Mouse (Mus musculus): ENCODE results near the gene Ppp2r3c. TPM values are rescaled to one million over a fixed set of nuclear protein-coding genes. Genes with fewer than 3 reads are reported as not detected.

The Ppp2r3c gene
- polyA plus RNA-seq (2017; shearing (Covaris generic)) = 18.3 TPM

GRCm38 (mm10) chr12:55302485-55303441 lies at the start of gene Ppp2r3c:
Gene Ppp2r3c, minus strand, starts transcription at chr12:55302998.

DNA sequence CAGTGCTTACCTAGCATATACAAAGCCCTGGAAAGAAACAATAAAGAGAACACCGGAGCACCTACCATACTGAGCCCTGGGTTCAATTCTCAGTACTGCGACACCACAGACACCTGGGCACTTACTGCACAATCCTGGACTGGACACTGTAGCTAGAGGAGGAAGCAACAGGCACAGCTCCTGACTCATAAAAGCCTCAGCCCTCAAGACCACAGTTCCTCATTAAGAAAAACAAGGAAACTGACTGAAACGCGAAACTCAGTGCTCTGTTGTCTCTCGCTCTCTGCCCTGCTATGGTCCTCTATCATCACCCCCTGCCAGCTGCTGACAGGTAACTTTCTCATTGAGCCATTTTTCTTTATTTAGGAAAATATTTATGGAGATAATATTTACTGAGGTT lies 3.5 kb downstream of the Ppp2r3c start, which contains the start of gene 1110008L16Rik:
Gene 1110008L16Rik, plus strand, starts transcription at position 242 of the 400 bp plus-strand sequence.

DNA sequence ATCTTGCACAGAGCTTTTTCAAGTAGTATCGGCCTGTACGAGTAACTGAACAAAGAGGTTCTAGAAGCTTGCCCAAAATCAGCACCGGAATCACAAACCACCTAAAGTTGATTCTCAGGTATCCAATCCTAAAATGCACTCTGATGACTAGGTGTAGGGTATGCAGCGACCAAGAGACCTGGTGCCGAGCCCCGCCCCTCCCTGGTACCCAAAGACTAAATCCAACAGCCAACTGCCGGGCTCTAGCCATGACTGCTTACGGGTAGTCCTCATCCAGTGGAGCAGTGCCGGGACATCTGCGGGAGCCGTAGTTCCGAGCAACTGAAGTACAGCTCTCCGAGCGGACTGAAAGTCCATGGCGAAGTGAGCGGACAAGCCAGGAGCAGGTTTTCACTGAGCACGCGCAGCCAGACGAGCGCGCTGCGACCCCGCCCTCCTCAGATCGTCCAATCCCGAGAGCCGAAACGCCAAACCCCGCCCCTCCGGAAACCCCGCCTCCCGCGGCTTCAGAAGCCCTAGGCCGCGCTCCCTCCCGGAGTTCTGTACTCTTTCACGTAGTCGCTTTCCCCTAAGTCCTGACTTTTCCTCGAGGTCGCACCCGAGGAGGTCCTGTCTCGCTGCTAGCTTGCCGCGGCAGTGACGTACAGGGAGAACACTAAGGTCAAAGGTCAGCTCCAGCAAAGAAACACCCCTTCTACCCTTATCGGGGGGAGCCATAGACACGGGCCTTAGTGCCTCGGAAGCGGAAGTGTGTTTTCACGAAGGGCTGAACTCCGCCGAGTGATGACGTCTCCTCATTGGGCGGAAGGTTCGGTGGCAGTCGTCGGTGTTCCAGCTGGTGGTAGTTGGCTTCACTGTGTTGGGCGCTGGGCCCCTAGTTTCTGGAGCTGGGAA lies 72.9 kb downstream of the Ppp2r3c start, which contains the start of gene Srp54c:
Gene Srp54c, plus strand, starts transcription at position 543 of the 894 bp plus-strand sequence.

Other genes starting within 250 kb of the Ppp2r3c start
- gene 2700097O09Rik, start 222.9 kb downstream of the Ppp2r3c start, polyA plus RNA-seq (2017; shearing (Covaris generic)) = 22.9 TPM
- gene Srp54a, start 222.7 kb downstream of the Ppp2r3c start, polyA plus RNA-seq (2017; shearing (Covaris generic)) = 176 TPM
- gene Fam177a, start 178.5 kb downstream of the Ppp2r3c start, polyA plus RNA-seq (2017; shearing (Covaris generic)) = 22.7 TPM
- gene Srp54b, start 147.9 kb downstream of the Ppp2r3c start, polyA plus RNA-seq (2017; shearing (Covaris generic)) = 37.2 TPM
- gene 1700047I17Rik2, start 103.4 kb downstream of the Ppp2r3c start, polyA plus RNA-seq (2017; shearing (Covaris generic)) = not detected
- 86.2 TPM for gene Srp54c, start 72.8 kb downstream of the Ppp2r3c start, polyA plus RNA-seq (2017; shearing (Covaris generic))
- gene 1110008L16Rik, start 3.4 kb downstream of the Ppp2r3c start, polyA plus RNA-seq (2017; shearing (Covaris generic)) = 9.9 TPM
- 296 TPM for gene Psma6, start 81.2 kb upstream of the Ppp2r3c start, polyA plus RNA-seq (2017; shearing (Covaris generic))
- 895 TPM for gene Nfkbia, start 189.6 kb upstream of the Ppp2r3c start, polyA plus RNA-seq (2017; shearing (Covaris generic))

Data from inflammation-experienced regulatory T-cells, adult 16 weeks (primary cell).